Mouse (Mus musculus) left cerebral cortex, postnatal 14 days (tissue): ENCODE results near the gene Iqcn. TPM values are rescaled to one million over a fixed set of nuclear protein-coding genes. Genes with fewer than 3 reads are reported as not detected.

Source experiments
- DNase-seq, 2 experiments: peaks; one replicate each; pipeline ENCODE4 v3.0.0; 2021 to 2022; ENCODE audit warnings: low spot score in 2 of 2, mixed read lengths in 1 of 2
- intact Hi-C: fragments of 180-260 bp; cut with DNase I; formaldehyde crosslinking; loops from one replicate; pipeline ENCODE4 v1.15.1; 2025
- total RNA-seq, 2 experiments: library from RNA; stranded (reverse); gene quantifications; 2 replicates each; pipeline ENCODE4 v1.2.3; 2021

Gene Iqcn
- total RNA-seq, 2 experiments from 2014 or later, result 0.08 TPM; not detected in 1

- intact Hi-C loops, result no loop called here
- DNase-seq, result no peak
These were observed 5.6 kb upstream of the Iqcn start for GRCm38 (mm10) chr8:70697366-70698250.

DNA sequence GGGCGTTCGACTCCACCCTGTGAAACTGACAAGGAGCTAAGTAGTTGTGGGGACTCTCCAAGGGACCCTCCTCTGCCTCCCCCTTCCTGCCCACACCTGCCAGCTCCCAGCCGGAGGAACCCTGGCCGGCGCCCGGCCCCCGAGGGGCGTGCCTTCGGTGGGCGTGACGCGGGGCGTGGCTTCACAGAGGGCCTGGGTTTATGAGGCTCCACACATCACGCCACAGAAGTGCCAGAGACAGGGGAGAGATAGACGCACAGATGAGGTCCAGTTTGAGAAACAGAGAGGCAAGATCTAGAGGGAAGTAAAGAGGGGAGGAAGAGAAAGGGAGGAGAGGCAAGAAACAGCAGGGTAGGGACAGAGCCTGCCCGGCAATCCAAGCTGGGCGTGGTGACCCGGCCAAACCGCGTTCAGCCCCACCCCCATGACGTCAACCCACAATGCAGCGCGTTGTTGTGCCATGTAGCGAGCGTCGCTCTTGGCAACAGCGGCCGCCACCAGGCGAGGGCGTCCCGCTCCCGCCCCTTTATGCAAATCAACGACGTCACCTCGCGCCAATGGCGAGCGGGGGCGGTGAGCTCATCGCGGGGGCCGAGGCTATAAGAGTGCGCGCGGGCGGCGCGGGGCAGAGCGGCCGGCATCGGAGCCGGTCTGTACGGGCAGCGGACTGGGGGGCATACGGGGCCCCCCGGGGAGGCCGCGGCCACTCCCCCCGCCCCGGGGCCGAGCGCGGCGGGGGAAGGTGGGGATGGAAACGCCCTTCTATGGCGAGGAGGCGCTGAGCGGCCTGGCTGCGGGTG is 4.7 kb upstream of the Iqcn start, which contains the start of gene Jund:
TSS of gene Jund (plus strand) at position 640 of the 800 bp plus-strand sequence.
- DNase-seq, result peak; percentile 99

GRCm38 (mm10) chr8:70699116-70699833 is 4.0 kb upstream of the Iqcn start:
- intact Hi-C loops, result no loop called here
- peak in 1 of 2 experiments; percentile 43 for DNase-seq

More for the DNA sequence above, 4.7 kb upstream of the Iqcn start, which contains the start of gene Jund:
- intact Hi-C loops, result no loop called here

DNA sequence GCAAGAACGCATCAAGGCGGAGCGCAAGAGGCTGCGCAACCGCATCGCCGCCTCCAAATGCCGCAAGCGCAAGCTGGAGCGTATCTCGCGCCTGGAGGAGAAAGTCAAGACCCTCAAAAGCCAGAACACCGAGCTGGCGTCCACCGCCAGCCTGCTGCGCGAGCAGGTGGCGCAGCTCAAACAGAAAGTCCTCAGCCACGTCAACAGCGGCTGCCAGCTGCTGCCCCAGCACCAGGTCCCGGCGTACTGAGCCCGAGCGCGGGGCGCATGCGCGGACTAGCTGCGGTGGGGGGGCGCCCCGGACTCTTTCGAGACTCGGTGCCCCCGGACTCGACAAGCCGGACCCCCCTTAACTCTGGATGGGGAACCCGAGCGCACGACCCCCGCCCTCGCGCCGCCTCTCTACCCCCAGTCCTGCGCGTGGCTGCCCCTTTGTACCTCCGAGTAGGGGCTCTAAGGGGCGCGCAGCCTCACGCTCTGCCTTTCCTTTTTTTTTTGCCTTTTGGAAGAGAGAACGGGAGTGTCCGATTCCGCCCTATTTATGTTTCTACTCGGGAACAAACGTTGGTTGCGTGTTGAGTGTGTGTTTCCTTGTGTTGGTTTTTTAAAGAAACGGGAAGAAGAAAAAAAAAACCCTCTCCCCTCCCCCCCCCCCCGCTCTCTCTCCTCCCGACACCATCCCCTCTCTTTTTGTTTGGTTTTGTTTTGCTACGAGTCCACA is 3.3 kb upstream of the Iqcn start:
- intact Hi-C loops, result loop anchor here (1.0 to 10.0 kb wide), 2 partner anchors 27 to 55 kb away; partner anchors contain the start of genes Lsm4 and Rab3a
- DNase-seq, result peak; percentile 81 to 83

DNA sequence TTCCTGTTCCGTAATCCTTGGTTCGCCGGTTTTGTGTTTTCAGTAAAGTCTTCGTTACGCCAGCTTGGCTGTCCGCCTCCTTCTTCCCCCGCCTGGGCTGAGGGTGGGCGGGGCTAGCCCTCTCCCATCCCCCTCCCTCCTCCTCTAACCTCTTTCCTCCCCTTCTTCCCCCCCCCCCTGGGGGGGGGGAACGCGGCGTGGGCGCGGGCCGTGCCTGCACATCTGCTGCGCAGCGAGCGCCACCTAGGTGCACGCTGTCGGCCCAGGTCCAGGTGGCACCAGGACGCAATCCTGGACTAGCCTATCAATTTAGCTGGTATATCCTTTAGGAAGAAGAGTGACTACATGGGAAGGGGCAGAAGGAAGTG is 2.7 kb upstream of the Iqcn start:
- intact Hi-C loops, result loop anchor here (1.0 to 10.0 kb wide), 2 partner anchors 27 to 54 kb away; partner anchors contain the start of genes Lsm4 and Rab3a
- DNase-seq, result peak; percentile 88 to 91

- DNase-seq, result no peak
- intact Hi-C loops, result loop anchor here (10.0 kb wide), 1 partner anchor 53 kb away; the partner anchor contains the start of gene Rab3a
These were observed 1.9 kb upstream of the Iqcn start for GRCm38 (mm10) chr8:70701048-70701981.

DNA sequence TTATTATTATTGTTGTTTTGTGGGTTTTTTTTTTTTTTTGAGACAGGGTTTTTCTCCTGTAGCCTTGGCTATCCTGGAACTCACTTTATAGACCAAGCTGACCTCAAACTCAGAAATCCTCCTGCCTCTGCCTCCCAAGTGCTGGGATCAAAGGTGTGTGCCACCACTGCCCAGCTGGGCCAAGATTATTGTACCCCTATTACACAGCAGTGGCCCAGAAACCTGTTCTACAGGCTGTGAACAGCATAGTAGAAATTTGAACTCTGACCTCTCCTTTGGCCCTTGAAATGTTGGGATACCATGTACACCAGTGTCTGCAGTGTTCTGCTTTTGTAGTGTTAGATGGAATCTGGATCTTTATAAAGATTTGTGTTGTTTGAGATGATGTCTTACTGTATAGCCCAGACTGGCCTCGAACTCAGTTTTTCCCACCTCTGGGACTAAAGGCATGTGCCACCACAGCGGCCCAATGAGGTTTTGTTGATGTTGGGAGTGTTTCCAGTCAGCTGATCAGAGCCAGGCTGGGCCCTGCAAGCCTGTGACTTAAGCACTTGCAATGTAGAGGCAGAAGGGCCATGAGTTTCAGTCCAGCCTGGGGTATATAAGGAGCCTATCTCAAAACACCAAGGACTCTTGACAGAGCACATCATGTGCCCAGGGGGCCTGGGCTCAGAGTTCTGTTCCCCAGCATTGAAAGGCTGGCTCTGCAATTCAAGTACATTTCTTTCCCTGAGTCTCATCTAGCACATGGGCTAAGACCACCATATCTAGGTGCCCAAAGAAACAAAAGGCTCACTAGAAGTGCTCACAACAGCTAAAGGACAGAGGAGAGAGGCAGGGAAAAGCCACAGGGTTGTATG is 1.0 kb upstream of the Iqcn start:
- no peak for DNase-seq
- intact Hi-C loops, result loop anchor here (10.0 kb wide), 1 partner anchor 53 kb away; the partner anchor contains the start of gene Rab3a

DNA sequence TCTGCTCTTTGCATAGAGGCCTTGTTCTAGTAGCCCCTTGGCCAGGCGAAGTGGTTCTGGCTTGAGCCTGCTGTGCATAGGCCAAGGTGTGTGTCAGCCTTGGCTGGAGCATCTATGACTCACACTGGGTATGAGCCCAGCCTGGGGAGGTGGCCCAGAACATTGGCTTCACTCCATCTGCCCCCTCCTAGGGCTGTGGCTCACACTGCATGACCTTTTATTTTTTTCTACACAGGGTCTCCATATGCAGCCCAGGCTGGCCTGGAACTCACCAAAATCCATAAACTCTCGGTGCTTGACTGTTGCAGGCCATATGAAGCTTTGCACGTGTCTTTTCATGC is 445 bp upstream of the Iqcn start:
- intact Hi-C loops, result loop anchor here (10.0 kb wide), 1 partner anchor 52 kb away; the partner anchor contains the start of gene Rab3a
- DNase-seq, result no peak

DNA sequence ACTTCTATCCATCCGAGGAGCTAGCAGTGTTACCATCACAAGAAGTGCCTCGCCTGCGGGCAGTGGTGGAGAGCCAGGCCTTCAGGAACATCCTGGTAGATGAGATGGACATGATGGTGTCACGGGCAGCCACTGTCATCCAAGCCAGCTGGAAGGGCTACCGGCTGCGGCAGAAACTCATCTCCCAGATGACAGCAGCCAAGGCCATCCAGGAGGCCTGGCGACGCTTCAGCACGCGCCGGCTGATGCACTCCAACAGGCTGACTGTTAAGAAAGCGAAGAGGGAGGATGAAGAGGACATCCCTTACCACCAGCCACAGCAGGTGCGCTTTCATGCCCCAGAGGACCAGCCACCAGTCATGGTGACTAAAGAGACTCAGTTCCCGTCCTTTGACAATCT is 5.0 kb downstream of the Iqcn start:
- DNase-seq, result no peak
- intact Hi-C loops, result loop anchor here (10.0 kb wide), 1 partner anchor 47 kb away; the partner anchor contains the start of gene Rab3a

DNA sequence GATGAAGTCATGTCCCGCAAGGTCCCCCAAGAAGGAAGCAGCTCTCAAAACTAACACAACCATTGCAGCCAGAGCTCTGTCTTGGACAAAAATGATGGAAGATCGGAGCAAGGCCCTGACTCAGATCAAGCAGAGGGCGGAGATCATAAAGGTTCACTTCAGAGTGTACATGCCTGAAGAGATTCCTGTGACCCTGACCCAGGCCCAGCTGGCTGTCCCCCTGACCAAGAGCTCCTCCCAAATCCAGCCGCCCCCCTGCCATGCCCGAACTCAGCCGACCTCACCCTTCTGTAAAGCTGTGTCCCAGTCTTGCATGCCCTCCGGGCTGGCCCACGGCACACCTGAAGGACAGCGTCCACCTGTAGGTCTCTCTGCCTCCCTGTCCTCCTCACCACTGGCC is 6.5 kb downstream of the Iqcn start:
- intact Hi-C loops, result loop anchor here (10.0 kb wide), 1 partner anchor 45 kb away; the partner anchor contains the start of gene Rab3a
- DNase-seq, result no peak

DNA sequence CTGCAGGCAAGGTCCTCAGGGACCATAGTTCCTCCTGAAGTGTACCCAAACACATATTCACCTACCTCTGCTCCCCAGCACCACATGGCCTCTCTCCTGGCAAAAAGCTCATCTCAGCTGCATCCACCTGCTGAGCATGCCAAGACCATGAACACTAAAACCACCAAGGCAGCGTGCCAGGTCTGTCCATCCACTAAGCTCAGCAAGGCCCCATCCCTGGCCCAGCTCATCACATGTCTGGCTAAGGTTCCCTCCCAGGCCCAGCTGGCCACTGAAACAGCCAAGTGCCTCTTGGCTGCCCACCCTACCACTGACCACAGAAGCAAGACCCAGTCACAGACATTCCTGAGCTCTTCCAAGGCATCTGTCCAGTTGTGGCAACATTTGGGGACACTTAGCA is 7.0 kb downstream of the Iqcn start:
- intact Hi-C loops, result no loop called here
- no peak for DNase-seq

GRCm38 (mm10) chr8:70711041-70711440 is 7.8 kb downstream of the Iqcn start:
- intact Hi-C loops, result no loop called here

GRCm38 (mm10) chr8:70713991-70714390 is 10.7 kb downstream of the Iqcn start:
- intact Hi-C loops, result no loop called here
- DNase-seq, result no peak

More at GRCm38 (mm10) chr8:70711041-70711440, 7.8 kb downstream of the Iqcn start:
- DNase-seq, result no peak

DNA sequence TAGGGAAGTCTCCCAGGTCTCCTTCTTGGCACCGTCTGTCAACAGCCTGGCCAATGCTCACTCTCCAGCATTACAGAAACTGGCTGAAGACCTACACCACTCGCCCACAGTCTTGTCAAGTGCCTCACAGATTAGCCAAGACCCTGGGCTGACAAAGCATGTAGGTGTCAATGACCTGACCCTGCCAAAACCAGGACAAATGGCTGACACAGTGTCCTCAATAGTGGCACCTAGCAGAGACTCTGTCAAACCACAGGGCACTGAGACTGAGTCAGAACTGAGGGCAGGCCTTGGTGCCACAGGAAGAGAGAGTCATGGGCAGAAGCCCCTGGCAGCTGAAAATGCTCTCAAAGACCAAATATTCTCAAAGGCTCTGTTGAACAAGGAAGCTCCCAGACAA is 11.8 kb downstream of the Iqcn start:
- no peak for DNase-seq
- intact Hi-C loops, result no loop called here

DNA sequence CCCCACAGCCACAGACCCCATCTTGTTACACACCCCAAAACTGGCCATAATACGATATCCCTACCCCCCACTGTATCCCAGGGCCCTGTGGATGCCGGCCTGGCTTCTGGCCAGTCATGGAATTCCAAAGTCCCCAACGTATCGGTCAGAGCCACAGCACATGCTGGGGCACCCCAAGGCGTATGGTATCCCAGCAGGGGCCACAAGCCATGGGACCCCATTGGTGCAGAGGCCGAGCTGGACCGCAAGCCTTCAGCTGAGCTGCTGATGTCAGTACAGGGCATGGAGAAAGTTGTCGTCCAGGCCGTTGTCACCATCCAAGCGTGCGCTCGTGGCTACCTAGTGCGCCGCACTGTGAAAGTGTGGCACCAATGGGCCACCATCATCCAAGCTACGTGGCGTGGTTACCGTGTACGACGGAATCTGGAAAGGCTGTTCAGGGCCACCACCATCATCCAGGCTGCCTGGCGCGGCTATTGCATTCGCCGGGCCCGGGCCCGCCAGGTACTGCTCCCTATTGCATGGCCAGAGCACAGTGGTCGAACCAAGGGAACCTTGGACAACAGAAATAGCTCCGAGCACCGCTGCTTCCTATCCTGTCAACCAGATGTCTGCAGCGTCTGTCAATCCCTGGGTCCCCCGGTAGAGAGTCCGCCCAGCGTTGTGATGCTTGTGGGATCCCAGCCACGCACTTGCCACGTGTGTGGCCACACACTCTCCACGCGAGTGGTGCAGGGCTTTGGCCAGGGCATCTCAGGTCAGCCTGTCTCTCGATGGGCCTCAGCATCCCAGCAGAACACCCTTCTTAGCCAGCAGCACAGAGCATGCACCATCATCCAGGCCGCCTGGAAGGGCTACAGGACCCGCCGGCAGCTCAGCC is 13.5 kb downstream of the Iqcn start:
- intact Hi-C loops, result no loop called here
- DNase-seq, result no peak

DNA sequence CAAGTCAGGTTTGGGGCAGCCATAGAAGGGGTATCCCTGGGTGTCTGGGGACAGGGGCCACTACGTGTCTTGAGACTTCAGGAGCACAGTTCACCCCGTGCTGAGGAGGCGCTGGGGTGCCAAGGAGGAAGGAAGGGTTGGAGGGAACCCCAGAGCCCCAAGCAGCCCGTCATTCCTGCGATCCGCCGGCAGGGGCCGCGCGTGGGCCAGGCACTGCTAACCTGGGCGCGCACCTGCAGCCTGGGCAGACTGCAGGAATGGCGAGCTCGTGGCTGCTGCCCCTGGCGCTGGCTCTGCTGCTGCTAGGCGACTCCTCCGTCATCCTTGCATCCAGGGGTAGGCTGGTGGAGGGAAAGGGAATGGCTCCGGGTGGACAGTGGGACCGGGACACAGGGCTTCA is 15.0 kb downstream of the Iqcn start, which contains the start of gene Gm3336:
TSS of gene Gm3336 (plus strand) at position 247 of the 400 bp plus-strand sequence.
- DNase-seq, result peak in 1 of 2 experiments; percentile 65
- intact Hi-C loops, result loop anchor here (2.0 kb wide), 1 partner anchor 123 kb away; no protein-coding TSS in a partner anchor
